Mouse (Mus musculus) spleen, adult 2 months (tissue): ENCODE measurements around the gene Fam189a2.

Experiments used
- CTCF ChIP-seq: fragments of 200-500 bp; IDR thresholded peaks from 2 replicates; pipeline ENCODE4 v1.5.1; 2011; ENCODE audit warnings: mild to moderate bottlenecking, inconsistent platforms; ENCODE audit not compliant: insufficient read depth, insufficient read length, insufficient replicate concordance; ENCODE audit errors: extremely low read depth
- POLR2A ChIP-seq: fragments of 200-500 bp; IDR thresholded peaks from 2 replicates; pipeline ENCODE4 v1.6.1; 2011; ENCODE audit warnings: low read depth, low read length, inconsistent platforms

DNA sequence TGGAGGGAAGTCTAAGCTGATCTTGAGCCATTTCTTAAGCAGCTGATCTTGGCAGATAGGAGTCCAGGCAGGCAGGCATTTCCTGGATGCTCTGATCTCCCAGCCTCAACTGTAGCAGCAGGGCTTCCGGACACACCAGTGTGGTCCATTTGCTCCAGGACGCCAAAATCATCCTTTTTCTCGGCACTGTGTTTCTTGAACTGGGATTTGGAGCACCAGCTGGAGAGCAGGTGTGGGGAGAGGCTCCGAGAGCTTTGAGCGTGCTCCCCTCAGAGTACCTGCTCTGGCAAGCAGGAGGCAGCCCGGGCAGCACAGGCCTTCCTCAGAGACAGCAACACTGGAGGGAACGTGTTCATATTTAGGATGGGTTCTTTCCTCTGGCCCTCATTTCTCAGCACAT is 87.9 kb downstream of the Fam189a2 start:
- TF ChIP-seq CTCF (no peak), POLR2A (no peak)
